Mouse (Mus musculus) mesoderm, embryonic 11.5 days (tissue): ENCODE data around the gene Slc27a2.
"Not testable (repeated sequence)": the region's sequence is repeated elsewhere in the genome, so short reads cannot be mapped to it uniquely, and the experiment has no call there.

ENCODE experiments used
- DNase-seq: peaks from one replicate; pipeline ENCODE4 v3.0.0-alpha.2; 2012; ENCODE audit warnings: low read depth, low spot score

Slc27a2 gene

DNA sequence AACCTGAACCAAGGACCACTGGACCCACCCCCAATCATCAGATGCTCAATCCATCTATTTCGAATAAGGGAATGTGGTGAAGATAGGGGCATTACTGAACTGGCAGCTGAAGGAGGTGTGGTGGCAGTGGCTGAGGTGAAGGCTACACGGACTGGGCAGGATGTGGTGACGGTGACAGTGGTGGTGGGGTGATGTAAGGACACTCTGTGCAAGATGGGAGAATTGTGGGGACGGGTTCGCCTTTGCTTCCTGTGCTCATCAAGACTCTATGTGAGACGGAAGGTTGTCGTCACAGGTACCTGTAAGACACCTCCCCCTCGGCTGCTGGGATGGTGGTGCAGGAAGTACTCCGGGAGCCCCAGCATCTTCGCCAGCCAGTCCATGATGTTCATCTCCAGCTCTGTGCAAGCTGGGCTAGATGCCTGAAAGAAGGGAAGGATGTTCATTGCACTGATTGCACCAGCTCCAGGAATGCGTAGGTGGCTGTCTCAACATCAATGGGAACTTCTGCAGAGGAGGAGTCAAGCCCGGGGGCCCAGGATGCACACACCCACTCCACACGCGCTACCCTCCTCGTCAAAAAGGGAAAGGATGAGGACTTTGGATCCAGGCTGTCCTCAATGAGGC, 54.0 kb downstream of the Slc27a2 start:
- no peak for DNase-seq

DNA sequence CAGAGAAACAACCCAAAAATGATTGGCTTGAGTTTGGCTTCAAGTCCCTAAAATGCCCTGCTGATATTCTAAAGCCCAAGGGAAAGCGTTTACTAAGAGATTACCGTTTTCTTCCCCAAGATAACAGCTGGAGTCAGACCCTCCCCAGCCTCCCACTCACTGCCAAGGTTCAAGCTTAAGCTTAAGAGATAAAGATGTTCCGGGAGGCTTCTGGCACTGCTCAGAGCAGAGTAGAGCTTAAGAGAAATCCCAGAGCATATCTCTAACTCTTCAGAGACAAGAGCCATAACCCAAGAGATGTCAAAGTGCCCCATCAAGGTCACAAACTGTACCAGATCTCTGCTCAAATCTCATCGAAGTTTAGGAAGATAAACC, 54.5 kb downstream of the Slc27a2 start:
- DNase-seq, result no peak

DNA sequence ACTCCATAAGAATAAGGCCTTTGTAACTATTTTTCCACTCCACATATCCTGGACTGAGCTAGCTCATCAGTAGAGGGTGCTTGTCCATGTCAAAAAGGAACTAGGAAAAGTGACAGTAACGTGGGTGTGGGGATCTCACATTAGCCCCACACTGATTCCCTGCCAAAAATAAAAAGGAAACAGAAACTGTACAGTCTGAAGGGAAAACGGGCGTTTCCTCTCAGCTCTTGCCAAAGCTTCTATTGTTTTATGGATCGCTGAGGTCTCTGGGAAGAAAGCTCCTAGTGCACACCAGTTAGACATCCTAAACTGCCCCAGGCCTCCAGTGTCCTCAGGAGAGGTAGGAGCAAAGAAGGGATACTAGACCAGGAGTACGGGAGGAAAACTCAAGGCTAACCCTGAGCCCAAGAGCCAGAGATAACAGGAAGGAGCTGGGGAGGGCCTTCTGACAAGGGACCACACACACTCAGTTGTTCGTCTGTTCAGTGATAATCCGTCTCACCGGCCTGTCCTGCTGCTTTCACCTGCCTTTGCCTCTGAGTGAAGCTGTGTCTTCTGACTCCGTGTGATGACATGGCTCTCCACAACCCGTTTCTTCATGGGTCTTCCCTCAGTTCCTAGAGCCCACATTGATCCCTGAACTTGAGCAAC, 55.5 kb downstream of the Slc27a2 start:
- no peak for DNase-seq

DNA sequence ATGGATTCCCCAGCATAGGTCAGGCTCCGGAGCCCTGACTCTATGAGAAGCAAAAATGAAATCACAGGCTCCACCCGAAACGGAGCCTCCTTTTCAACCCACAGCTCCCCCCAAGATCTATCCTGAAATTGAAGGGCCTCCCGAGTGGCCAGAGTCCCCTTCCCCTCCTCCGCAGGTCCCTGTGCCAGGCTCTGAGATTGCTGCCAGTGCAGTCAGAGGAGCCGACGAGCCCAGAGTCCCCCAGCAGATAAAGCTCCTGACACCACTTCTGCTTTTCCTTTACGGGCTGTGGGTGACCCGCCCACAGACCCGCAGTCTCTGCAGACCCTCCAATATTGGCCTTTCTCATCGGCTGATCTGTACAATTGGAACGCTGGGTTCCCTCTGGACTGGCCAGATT, 57.4 kb downstream of the Slc27a2 start:
- not testable (repeated sequence) for DNase-seq

DNA sequence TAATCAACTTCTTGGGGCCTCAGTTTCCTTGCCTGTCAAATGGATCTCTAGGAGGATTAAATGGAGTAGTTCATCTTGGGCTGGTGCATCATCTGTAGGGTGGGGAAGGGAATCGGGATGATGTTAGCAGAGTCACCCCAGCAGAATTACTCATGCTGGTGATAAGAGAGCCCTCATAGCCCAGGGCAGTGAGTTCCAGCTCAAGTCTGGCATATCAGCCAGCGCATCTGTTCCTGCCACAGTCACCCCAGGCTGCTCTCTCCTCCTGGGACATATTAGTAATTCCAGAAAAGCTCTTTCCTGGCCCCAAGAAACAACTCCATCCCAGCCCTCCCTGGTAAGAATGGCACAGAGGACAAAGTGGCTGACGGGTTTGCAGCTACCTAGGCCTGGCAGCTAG, 63.1 kb downstream of the Slc27a2 start:
- DNase-seq, result no peak

DNA sequence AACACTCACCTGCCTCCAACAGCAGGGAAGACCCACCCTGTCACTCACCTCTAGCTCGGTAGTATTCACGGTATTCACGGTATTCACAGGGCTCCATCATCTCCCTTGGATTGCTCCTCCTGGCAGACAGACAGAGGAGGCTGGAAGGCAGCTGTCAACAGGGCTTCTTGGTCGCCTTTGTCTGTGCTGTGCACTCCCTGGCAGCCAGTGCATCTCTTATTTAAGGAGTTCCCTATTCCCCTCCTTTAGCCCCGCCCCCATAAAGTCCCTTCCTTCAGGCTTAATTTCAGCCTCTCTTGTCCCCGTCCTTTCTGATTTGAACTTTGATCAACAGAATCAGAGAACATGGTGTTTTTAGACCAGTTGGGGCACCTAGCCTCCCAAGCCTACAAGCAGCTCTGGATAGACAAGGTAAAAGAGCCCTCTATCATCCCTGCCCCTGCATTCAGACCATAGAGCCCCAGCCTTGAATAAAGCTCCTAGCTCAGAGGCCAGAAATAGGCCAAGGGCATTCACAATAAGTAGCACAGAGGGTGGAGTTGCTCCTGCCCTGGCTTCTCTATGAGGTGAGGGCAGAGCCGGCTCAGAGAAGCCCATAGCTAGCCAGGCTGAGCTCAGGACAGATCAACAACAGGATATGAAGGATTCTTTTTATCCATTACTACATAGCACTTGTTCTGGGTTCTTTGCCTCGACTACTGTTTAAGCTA, 66.4 kb downstream of the Slc27a2 start:
- no peak for DNase-seq

DNA sequence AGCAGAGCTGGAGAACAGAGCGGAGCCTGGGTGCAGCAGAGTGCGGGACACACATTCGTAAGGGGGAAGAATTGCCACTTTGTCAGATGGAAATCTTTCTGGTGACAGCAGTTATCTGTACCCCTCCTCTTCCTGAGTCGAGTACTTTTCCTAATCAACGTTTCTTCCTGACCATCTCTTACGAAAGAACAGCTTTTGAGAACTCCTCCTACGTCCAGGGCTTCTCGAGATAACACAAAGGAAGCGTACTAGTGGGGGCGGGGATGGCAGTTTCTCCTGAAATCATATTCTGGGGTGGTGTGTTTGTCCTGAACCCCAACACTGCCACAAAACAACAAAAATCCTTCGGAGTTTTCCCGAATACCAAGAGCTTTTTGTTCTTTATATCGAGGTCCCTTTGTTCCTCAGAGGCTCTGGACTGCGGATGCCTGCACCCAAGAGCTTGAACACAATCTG, 67.1 kb downstream of the Slc27a2 start, which contains the start of gene Hdc:
Gene Hdc (minus strand): TSS at position 51 of the 456 bp plus-strand sequence.
- DNase-seq, result no peak

DNA sequence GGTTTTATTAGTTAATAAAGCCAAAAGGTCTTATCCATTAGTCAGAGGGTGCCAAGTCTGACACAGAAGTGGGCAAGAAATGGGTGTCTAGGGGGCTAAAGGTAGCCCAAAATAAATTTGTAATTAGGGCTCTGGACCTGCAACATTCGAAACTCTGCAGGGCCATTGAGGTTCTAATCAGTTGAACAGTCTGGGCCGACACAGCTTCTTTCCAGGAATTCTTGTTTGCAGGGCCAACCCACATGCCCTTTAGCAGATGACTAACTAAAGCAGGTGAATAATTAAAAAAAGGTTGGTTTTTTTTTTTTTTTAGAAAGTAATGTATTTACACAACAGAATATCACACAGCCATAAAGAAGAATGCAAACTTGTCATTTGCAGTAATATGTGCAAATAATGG, 70.2 kb downstream of the Slc27a2 start:
- DNase-seq, result no peak

DNA sequence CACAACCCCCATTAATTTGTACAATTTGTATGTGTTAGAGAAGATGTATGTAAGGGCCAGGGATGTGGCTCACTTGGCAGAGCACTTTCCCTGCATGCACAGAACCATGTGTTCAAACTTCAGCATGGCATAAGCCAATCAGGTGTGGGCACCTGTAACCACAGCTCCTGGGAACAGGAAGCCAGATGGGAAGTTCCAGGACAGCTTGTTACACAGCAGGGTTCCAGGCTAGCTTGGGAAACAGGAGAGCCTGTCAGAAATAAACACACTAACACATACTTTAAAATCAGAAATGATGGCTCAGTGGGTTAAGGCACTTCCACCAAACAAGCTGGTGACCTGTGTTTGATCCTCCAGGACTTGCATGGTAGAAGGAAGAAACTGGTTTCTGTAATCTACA, 70.9 kb downstream of the Slc27a2 start:
- DNase-seq, result no peak

DNA sequence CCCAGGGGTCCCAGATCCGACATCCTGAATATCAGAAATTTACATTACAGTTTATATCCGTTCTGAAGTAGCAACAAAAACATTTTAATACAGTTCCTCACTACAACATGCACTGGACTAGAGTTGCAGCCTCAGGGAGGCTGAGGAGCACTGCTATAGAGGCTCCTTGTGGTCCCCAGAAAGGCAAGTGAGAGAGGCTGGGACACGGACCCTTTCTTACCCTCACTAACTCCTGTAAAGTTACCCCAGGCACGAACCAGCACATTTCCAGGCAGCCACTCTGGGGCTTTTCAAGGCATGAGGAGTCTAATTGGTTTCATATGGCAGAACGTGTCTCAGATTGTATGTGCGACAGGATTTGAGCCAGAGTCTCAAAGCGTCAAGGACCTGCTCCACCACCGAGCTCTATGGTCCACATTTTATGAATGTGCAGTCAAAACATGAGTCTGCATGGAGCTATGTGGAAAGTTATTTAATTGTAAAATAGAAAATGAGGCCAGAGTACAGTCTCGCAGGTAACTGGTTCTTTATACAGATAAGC, 76.3 kb downstream of the Slc27a2 start:
- peak; percentile 37 for DNase-seq

DNA sequence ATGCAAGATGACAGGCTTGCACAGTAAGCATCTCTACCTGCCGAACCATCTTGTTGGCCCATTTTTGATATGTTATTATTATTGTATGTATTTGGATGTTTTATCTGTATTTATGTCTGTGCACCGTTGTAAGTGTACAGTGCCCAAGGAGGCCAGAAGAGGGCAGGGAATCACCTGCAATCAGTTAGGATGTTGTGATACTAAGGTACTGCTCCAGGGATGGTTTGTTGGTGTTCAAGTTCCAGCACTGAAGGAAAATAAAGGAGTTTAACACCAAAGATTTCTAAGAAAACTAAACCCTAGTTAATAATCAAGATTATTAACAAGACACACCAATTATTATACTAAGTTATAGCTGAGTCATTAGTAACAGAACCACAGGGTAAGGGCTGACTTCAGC, 81.0 kb downstream of the Slc27a2 start:
- DNase-seq, result no peak

DNA sequence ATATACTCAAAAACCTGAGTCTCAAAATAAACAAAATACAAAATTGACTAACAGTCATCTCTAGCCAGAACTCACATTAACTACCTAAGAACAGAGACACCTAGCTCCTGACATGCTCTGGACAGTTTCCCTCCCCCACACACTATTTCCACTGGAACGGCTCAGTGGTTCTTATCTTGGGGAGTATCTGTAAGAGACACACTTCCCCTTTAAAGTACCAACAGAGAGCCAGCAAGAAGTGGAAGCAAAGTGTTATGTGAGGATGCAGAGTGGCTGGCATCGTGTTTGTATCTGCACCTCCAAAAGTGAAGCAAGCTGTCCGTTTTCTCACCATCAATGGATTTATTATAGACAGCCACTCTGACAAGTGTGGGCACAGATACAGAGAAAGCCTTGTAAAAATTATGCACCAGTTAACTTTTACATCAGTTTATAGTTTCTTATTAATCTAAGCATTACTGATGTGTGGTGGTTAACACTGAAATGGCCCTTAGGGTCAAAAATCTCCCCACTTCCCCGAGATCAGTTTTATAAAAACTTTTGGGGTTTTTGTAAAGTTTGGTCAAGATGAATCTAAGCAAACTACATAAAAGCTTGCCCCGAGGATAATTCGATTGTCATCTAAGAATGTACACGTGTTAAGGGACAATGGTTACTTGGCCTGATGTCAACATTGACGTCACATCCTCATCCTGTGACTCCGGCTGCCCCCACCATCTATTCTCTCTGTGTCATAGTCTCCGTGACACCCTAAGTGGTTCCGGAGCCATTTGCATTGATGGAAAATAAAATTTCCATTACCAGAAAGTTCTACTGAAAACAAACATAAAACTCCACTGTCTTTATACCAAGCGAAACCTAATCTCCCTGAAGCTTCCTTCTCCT, 84.0 kb downstream of the Slc27a2 start:
- no peak for DNase-seq
